Mouse (Mus musculus) limb, embryonic 10.5 days (tissue): Measurements from ENCODE around the gene Aldh3b1. TPM values are rescaled to one million over a fixed set of nuclear protein-coding genes. Genes with fewer than 3 reads are reported as not detected.

Source experiments
- DNase-seq: peaks from one replicate; pipeline ENCODE4 v3.0.0-alpha.2; 2017; ENCODE audit warnings: low spot score
- H3K27ac ChIP-seq: fragments of 300-500 bp; sonication (generic); 2 replicates; pipeline ENCODE4 v1.5.1; 2016; ENCODE audit warnings: mild to moderate bottlenecking
- H3K27me3 ChIP-seq: fragments of 300-500 bp; sonication (generic); 2 replicates; pipeline ENCODE4 v1.6.1; 2016; ENCODE audit warnings: low read depth, mild to moderate bottlenecking; ENCODE audit not compliant: poor library complexity, severe bottlenecking
- H3K36me3 ChIP-seq: fragments of 300-500 bp; sonication (generic); 2 replicates; pipeline ENCODE4 v1.6.1; 2016; ENCODE audit warnings: mild to moderate bottlenecking, moderate library complexity
- H3K4me1 ChIP-seq: fragments of 300-500 bp; sonication (generic); 2 replicates; pipeline ENCODE4 v1.6.1; 2016
- H3K4me3 ChIP-seq: fragments of 300-500 bp; sonication (generic); 2 replicates; pipeline ENCODE4 v1.5.1; 2016; ENCODE audit warnings: mild to moderate bottlenecking, moderate library complexity
- H3K9me3 ChIP-seq: fragments of 300-500 bp; sonication (generic); replicated peaks from 2 replicates; pipeline ENCODE4 v1.6.1; 2016; ENCODE audit warnings: mild to moderate bottlenecking
- WGBS: fragments of 180-500 bp; shearing (Covaris S2); methylation state at CpG from one replicate; pipeline ENCODE4 v1.1.7; 2016; 5-methylcytosine and 5-hydroxymethylcytosine counted together
- polyA plus RNA-seq: library from polyadenylated mRNA; unstranded; fragments of >200 nt; fragmentation: Nextera tagmentation; extraction: Ambion mirVana; gene quantifications from 2 replicates; pipeline ENCODE4 v1.2.1, GENCODE M21; 2016

Aldh3b1 gene
- polyA plus RNA-seq, 1 experiment from 2014 or later, result 0.33 TPM

- 92% methylated on average over 6 of the region's 6 CpGs for WGBS
- Histone ChIP-seq H3K4me1 (peaks cover 1% of the 10 kb centered on the region; the same call in 1 of the 2 replicates), H3K36me3 (peaks cover 40% of the 10 kb centered on the region), H3K4me3 (no peak overlapping the region), H3K27me3 (no peaks in the 10 kb centered on the region), H3K27ac (no peak overlapping the region), H3K9me3 (no peaks in the 10 kb centered on the region)
- no peak for DNase-seq
Measured at GRCm38 (mm10) chr19:3880054-3880848, 49.4 kb downstream of the Aldh3b1 start.

- no peak for DNase-seq
- WGBS, result 80% methylated on average over 7 of the region's 7 CpGs
- no peak overlapping the region for H3K4me3 ChIP-seq
- H3K36me3 ChIP-seq, result peaks cover 25% of the 10 kb centered on the region
- H3K27ac ChIP-seq, result no peak overlapping the region
- H3K9me3 ChIP-seq, result no peaks in the 10 kb centered on the region
- H3K4me1 ChIP-seq, result peaks cover 11% of the 10 kb centered on the region; the same call in 1 of the 2 replicates
- no peaks in the 10 kb centered on the region for H3K27me3 ChIP-seq
Measured at GRCm38 (mm10) chr19:3875045-3875444, 54.6 kb downstream of the Aldh3b1 start.

DNA sequence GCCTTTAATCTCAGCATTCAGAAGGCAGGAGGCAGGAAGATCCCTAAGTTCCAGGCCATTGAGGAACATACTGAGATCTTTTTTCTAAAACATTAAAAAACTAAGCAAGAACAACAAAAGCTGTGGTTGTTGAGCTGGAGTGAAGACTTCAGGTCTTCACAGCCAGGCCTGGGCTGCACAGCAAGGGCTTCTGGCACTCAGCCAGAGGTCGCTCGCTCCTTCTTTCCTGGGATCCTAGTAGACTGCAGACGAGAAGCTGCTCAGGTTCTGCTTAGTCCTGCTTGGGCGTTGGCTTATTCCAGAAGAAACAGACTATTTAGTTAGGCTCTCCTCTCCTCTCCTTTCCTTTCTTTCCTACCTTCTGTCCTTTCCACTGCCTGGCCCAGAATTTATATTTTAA, 57.2 kb downstream of the Aldh3b1 start:
- Histone ChIP-seq H3K36me3 (peaks cover 16% of the 10 kb centered on the region), H3K4me3 (no peak overlapping the region), H3K27ac (no peak overlapping the region), H3K27me3 (no peaks in the 10 kb centered on the region), H3K9me3 (no peaks in the 10 kb centered on the region), H3K4me1 (peaks cover 11% of the 10 kb centered on the region; the same call in 1 of the 2 replicates)
- DNase-seq, result no peak
- 94% methylated on average over 4 of the region's 4 CpGs for WGBS

DNA sequence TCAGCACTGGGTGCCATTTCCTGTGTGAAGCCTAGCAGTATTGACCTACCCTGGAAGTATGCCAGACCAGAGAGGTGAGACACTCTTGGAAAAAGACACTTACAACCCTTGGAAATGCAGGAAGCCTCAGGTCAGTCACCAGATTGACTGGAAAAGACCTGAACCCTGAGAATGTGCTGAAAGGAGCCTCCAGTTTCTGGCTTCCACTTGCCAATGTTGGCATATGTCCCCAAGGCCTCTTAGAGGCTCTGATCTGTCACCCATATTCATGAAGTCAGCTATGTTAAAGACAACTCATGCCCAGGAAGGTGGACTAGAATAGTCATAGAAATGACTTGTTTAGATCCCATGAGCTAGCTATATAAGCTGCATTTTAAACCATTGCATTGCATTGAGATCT, 58.1 kb downstream of the Aldh3b1 start:
- no peaks in the 10 kb centered on the region for H3K9me3 ChIP-seq
- H3K4me3 ChIP-seq, result no peak overlapping the region

DNA sequence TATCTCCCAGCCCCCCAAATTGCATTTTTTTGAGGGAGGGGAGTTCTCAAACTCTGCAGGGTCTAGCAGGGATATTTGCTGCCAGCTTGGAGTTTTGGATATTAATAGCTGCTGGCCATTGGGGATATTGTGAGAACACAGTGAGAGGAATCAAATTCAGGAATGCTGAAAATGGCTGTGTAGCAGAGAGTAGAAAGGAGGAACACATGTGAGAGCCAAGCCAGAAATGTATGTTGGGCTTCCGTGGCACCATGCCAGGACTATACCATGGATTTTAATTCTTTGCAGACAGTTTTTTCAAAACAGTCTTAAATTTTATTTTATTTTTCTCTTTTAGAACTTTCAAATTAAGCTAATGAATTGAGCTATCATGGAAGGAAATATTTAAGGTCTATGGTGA, 61.3 kb downstream of the Aldh3b1 start:
- peaks cover 34% of the 10 kb centered on the region for H3K36me3 ChIP-seq
- H3K4me3 ChIP-seq, result no peak overlapping the region
- no peaks in the 10 kb centered on the region for H3K9me3 ChIP-seq
- no peaks in the 10 kb centered on the region for H3K4me1 ChIP-seq
- H3K27me3 ChIP-seq, result no peaks in the 10 kb centered on the region
- no peak overlapping the region for H3K27ac ChIP-seq
- 100% methylated on average over 1 of the region's 1 CpGs for WGBS
- DNase-seq, result no peak

More for the DNA sequence above, 58.1 kb downstream of the Aldh3b1 start:
- peaks cover 16% of the 10 kb centered on the region for H3K36me3 ChIP-seq
- H3K27me3 ChIP-seq, result no peaks in the 10 kb centered on the region
- DNase-seq, result no peak
- peaks cover 11% of the 10 kb centered on the region; the same call in 1 of the 2 replicates for H3K4me1 ChIP-seq
- no peak overlapping the region for H3K27ac ChIP-seq

GRCm38 (mm10) chr19:3864960-3865359, 64.6 kb downstream of the Aldh3b1 start:
- Histone ChIP-seq H3K4me3 (no peak overlapping the region), H3K9me3 (no peaks in the 10 kb centered on the region), H3K36me3 (peaks cover 38% of the 10 kb centered on the region), H3K27me3 (no peaks in the 10 kb centered on the region), H3K4me1 (no peaks in the 10 kb centered on the region), H3K27ac (no peak overlapping the region)
- WGBS, result 87% methylated on average over 2 of the region's 2 CpGs
- DNase-seq, result no peak

Other genes starting within 250 kb of the Aldh3b1 start
- 6.6 and 8.2 TPM in 2 replicates for gene Lrp5, start 243.2 kb downstream of the Aldh3b1 start, polyA plus RNA-seq
- 43.8 and 47.2 TPM in 2 replicates for gene 1810055G02Rik, start 221.5 kb downstream of the Aldh3b1 start, polyA plus RNA-seq
- 21.4 and 29.2 TPM in 2 replicates for gene Kmt5b, start 162.4 kb downstream of the Aldh3b1 start, polyA plus RNA-seq
- gene Chka, start 78.0 kb downstream of the Aldh3b1 start, polyA plus RNA-seq, result 48.5 and 50.0 TPM in 2 replicates
- 27.9 and 39.4 TPM in 2 replicates for gene Tcirg1, start 22.7 kb downstream of the Aldh3b1 start, polyA plus RNA-seq
- gene Ndufs8, start 17.0 kb downstream of the Aldh3b1 start, polyA plus RNA-seq, result 249 and 273 TPM in 2 replicates
- gene Unc93b1, start 5.4 kb upstream of the Aldh3b1 start, polyA plus RNA-seq, result 5.4 and 6.7 TPM in 2 replicates
- not detected in 2 replicates for gene Aldh3b3, start 28.8 kb upstream of the Aldh3b1 start, polyA plus RNA-seq
- 1.4 and 2.4 TPM in 2 replicates for gene Aldh3b2, start 42.5 kb upstream of the Aldh3b1 start, polyA plus RNA-seq
- gene Acy3, start 56.8 kb upstream of the Aldh3b1 start, polyA plus RNA-seq, result 3.9 and 5.6 TPM in 2 replicates
- 0.10 TPM in 1 of 2 replicates, not detected in the other for gene Tbx10, start 62.9 kb upstream of the Aldh3b1 start, polyA plus RNA-seq
- 32.4 and 36.0 TPM in 2 replicates for gene Nudt8, start 70.8 kb upstream of the Aldh3b1 start, polyA plus RNA-seq
- gene Gm49405, start 70.8 kb upstream of the Aldh3b1 start, polyA plus RNA-seq, result 3.5 and 4.6 TPM in 2 replicates
- gene Doc2g, start 73.5 kb upstream of the Aldh3b1 start, polyA plus RNA-seq, result 5.0 and 7.6 TPM in 2 replicates
- gene Ndufv1, start 83.0 kb upstream of the Aldh3b1 start, polyA plus RNA-seq, result 220 and 221 TPM in 2 replicates
- 478 and 510 TPM in 2 replicates for gene Gstp1, start 108.2 kb upstream of the Aldh3b1 start, polyA plus RNA-seq
- gene Gstp2, start 116.2 kb upstream of the Aldh3b1 start, polyA plus RNA-seq, result 0.62 and 0.88 TPM in 2 replicates
- gene Gstp3, start 129.8 kb upstream of the Aldh3b1 start, polyA plus RNA-seq, result not detected in 2 replicates
- not detected in 2 replicates for gene Cabp2, start 151.8 kb upstream of the Aldh3b1 start, polyA plus RNA-seq
- 86.7 and 87.0 TPM in 2 replicates for gene Cdk2ap2, start 167.4 kb upstream of the Aldh3b1 start, polyA plus RNA-seq
- 5.9 and 7.9 TPM in 2 replicates for gene Pitpnm1, start 170.2 kb upstream of the Aldh3b1 start, polyA plus RNA-seq
- gene Aip, start 196.1 kb upstream of the Aldh3b1 start, polyA plus RNA-seq, result 74.9 and 79.2 TPM in 2 replicates
- gene Gpr152, start 210.0 kb upstream of the Aldh3b1 start, polyA plus RNA-seq, result not detected in 2 replicates
- gene Cabp4, start 214.2 kb upstream of the Aldh3b1 start, polyA plus RNA-seq, result 0.15 TPM in 1 of 2 replicates, not detected in the other
- 129 and 148 TPM in 2 replicates for gene Coro1b, start 218.8 kb upstream of the Aldh3b1 start, polyA plus RNA-seq
- 0.93 and 1.4 TPM in 2 replicates for gene Ptprcap, start 223.8 kb upstream of the Aldh3b1 start, polyA plus RNA-seq
- 58.3 and 66.0 TPM in 2 replicates for gene Rps6kb2, start 233.5 kb upstream of the Aldh3b1 start, polyA plus RNA-seq
- 3.2 and 3.3 TPM in 2 replicates for gene Carns1, start 245.7 kb upstream of the Aldh3b1 start, polyA plus RNA-seq